Mouse (Mus musculus) cerebellum, postnatal 4 days (tissue): ENCODE measurements at regions not wholly inside any gene's neighbourhood (a gene's known extent, or its start where the extent isn't known, plus 50 kb on each side); places are given as distances from the start of the nearest gene placed in this dataset.

ENCODE experiments used
- DNase-seq, 2 experiments: peaks; one replicate each; pipeline ENCODE4 v3.0.0; 2022; ENCODE audit warnings: low spot score in 2 of 2, mixed read lengths in 1 of 2

- DNase-seq, result no peak
Measured at GRCm38 (mm10) chr6:22443573-22443972, 87.5 kb upstream of the Fam3c start.

- no peak for DNase-seq
Measured at GRCm38 (mm10) chr6:22443170-22443569, 87.1 kb upstream of the Fam3c start.

- no peak for DNase-seq
Measured at GRCm38 (mm10) chr6:22442591-22442990, 86.5 kb upstream of the Fam3c start.

- no peak for DNase-seq
Measured at GRCm38 (mm10) chr6:22439871-22440270, 83.8 kb upstream of the Fam3c start.

- DNase-seq, result peak in 1 of 2 experiments; percentile 6
Measured at GRCm38 (mm10) chr6:22429026-22429425, 73.0 kb upstream of the Fam3c start.

- DNase-seq, result no peak
Measured at GRCm38 (mm10) chr6:22424161-22424807, 68.2 kb upstream of the Fam3c start.

- DNase-seq, result no peak
Measured at GRCm38 (mm10) chr6:22423070-22423980, 67.3 kb upstream of the Fam3c start.

- DNase-seq, result no peak
Measured at GRCm38 (mm10) chr6:22421551-22421950, 65.5 kb upstream of the Fam3c start.

- no peak for DNase-seq
Measured at GRCm38 (mm10) chr6:22418279-22418678, 62.2 kb upstream of the Fam3c start.

GRCm38 (mm10) chr6:22417189-22417588 lies 61.1 kb upstream of the Fam3c start:
- DNase-seq, result no peak

GRCm38 (mm10) chr6:22411796-22412195 lies 55.8 kb upstream of the Fam3c start:
- no peak for DNase-seq

- DNase-seq, result no peak
Measured at GRCm38 (mm10) chr6:22408808-22409589, 53.0 kb upstream of the Fam3c start.
